ENCODE assay signal across 19 mouse cellular contexts in genomic region chr5:6870970-6871369, GRCm38 (mm10).
"Had no signal": no experiment of that assay in that cellular context is flagged by ENCODE, and none has a peak within 500 bp of the region (broad histone marks: within the 10 kb centered on the region; RNA-seq: fewer than 3 reads in every experiment).

No protein-coding gene starts in this region.

- H3K4me3 ChIP-seq: midbrain, embryonic 10.5 days; midbrain, embryonic 12.5 days; myocyte; neural tube, embryonic 13.5 days; neural tube, embryonic 15.5 days had no signal

- H3K4me1 ChIP-seq: midbrain, embryonic 10.5 days; midbrain, embryonic 12.5 days; neural tube, embryonic 13.5 days; neural tube, embryonic 15.5 days had no signal

- H3K27me3 ChIP-seq: midbrain, embryonic 12.5 days; neural tube, embryonic 13.5 days; neural tube, embryonic 15.5 days had no signal

- H3K36me3 ChIP-seq: midbrain, embryonic 10.5 days; midbrain, embryonic 12.5 days; neural tube, embryonic 13.5 days; neural tube, embryonic 15.5 days had no signal

- DNase-seq: lung, adult 18-20 months; lung, embryonic 14.5 days; lung, postnatal 10 days; lung, postnatal 4 days; midbrain, embryonic 14.5 days; retina, postnatal 1 day; right cerebral cortex, adult 18-20 months; right cerebral cortex, postnatal 25 days; right cerebral cortex, postnatal 4 days; spleen, adult 18-20 months; thymus, adult 2 months; thymus, postnatal 25 days; thymus, postnatal 4 days had no signal

- H3K9ac ChIP-seq: lung, embryonic 14.5 days; midbrain, embryonic 12.5 days; neural tube, embryonic 13.5 days; neural tube, embryonic 15.5 days had no signal

- ATAC-seq: midbrain, embryonic 16.5 days had no signal

- H3K27ac ChIP-seq: midbrain, embryonic 10.5 days; midbrain, embryonic 12.5 days; neural tube, embryonic 13.5 days; neural tube, embryonic 15.5 days had no signal

- H3K4me2 ChIP-seq: lung, embryonic 14.5 days; midbrain, embryonic 12.5 days; neural tube, embryonic 13.5 days; neural tube, embryonic 15.5 days had no signal

- H3K9me3 ChIP-seq: midbrain, embryonic 10.5 days; midbrain, embryonic 12.5 days; neural tube, embryonic 13.5 days; neural tube, embryonic 15.5 days had no signal
